Mouse (Mus musculus): ENCODE measurements around the gene Rbm17. TPM values are rescaled to one million over a fixed set of nuclear protein-coding genes. Genes with fewer than 3 reads are reported as not detected.
"Not testable (repeated sequence)": the region's sequence is repeated elsewhere in the genome, so short reads cannot be mapped to it uniquely, and the experiment has no call there.

The Rbm17 gene
- polyA plus RNA-seq, 1 experiment from 2014 or later: 140 TPM

DNA sequence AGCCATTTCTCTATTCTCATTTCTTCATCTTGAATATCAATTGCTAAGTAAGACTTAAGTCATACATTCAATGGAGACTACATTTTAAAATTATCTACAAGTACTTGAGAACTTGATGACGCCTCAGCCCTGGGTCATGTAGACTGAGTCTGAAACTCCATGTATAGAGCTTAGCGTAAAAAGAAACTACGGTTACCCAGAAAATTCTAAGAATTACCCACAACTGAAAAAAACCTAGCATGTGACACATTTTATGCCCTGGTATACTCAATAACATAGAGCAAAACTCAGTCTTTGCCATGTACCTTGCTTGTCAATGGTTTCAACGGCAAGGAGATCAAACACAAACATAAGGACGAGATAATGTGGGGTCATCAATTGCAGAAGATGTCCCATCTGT, 21.9 kb upstream of the Rbm17 start, which contains the start of gene Gm17490:
Gm17490 (minus strand) TSS at position 375 of the 400 bp plus-strand sequence.
- Histone ChIP-seq H3K27ac (replicated peaks) (no peak within 1 kb of the TSS), H3K4me3 (replicated peaks) (no peak within 1 kb of the TSS), H3K9ac (no peak within 1 kb of the TSS), H3K27me3 (no peaks in the 10 kb centered on the region), H3K4me2 (replicated peaks) (no peak within 1 kb of the TSS), H3K4me1 (no peaks in the 10 kb centered on the region), H3K9me3 (replicated peaks) (no peaks in the 10 kb centered on the region), H3K36me3 (no peaks in the 10 kb centered on the region)
- WGBS: 93% methylated on average over 5 of the region's 5 CpGs
- ATAC-seq (ENCODE audit: insufficient number of reproducible peaks, low FRiP score, low TSS enrichment, low read depth): no peak

- H3K36me3 ChIP-seq: no peaks in the 10 kb centered on the region
- no peak overlapping the region for H3K4me3 ChIP-seq (replicated peaks)
- no peak overlapping the region for H3K9ac ChIP-seq
- H3K4me1 ChIP-seq: no peaks in the 10 kb centered on the region
- no peak overlapping the region for H3K4me2 ChIP-seq (replicated peaks)
- ATAC-seq (ENCODE audit: insufficient number of reproducible peaks, low FRiP score, low TSS enrichment, low read depth): no peak
- no peak overlapping the region for H3K27ac ChIP-seq (replicated peaks)
- no peaks in the 10 kb centered on the region for H3K27me3 ChIP-seq
- no peaks in the 10 kb centered on the region for H3K9me3 ChIP-seq (replicated peaks)
- 91% methylated on average over 2 of the region's 2 CpGs for WGBS
Observed at GRCm38 (mm10) chr2:11623726-11624125, 19.8 kb upstream of the Rbm17 start.

DNA sequence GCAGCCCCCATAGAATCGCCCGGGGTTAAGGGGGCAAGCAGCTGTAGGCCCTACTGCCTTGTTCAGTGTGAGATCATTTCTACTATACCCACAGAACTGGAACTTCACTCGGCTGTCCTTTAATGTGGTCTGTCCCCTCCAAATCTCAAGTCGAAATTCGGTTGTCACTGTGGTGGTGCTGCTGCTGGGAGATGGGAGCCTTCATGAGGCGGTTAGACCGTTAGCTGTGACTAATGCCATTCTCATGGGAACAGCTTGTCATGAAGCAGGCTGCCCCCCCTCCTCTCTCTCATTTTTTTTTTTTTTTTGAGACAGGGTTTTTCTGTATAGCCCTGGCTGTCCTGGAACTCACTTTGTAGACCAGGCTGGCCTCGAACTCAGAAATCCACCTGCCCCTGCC, 19.2 kb upstream of the Rbm17 start:
- ATAC-seq (ENCODE audit: insufficient number of reproducible peaks, low FRiP score, low TSS enrichment, low read depth): no peak
- H3K4me2 ChIP-seq (replicated peaks): no peak overlapping the region
- H3K27me3 ChIP-seq: no peaks in the 10 kb centered on the region
- H3K27ac ChIP-seq (replicated peaks): no peak overlapping the region
- no peaks in the 10 kb centered on the region for H3K4me1 ChIP-seq
- no peak overlapping the region for H3K4me3 ChIP-seq (replicated peaks)
- no peak overlapping the region for H3K9ac ChIP-seq
- no peaks in the 10 kb centered on the region for H3K36me3 ChIP-seq
- WGBS: 77% methylated on average over 8 of the region's 8 CpGs
- H3K9me3 ChIP-seq (replicated peaks): no peaks in the 10 kb centered on the region

DNA sequence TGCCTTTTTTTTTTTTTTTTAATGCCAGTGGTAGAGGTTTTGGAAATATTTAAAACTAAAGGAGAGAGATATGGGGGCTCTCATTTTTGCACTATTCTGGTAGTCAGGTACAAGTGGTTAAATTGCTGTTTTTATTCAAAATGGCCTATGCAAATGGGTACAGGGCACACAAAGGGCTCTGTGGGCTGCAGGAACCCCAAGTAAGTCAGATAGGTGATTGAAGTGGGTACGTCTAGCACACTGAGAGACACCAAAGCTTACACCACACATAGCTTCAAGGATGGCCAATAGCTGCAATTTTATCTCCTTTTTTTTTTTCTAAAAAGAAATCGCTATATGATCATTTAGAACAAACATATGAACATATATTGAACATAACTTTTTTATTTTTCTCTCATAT, 15.6 kb upstream of the Rbm17 start:
- whole genome bisulfite sequencing: 80% methylated on average over 2 of the region's 2 CpGs
- Histone ChIP-seq H3K27ac (replicated peaks) (no peak overlapping the region), H3K4me3 (replicated peaks) (no peak overlapping the region), H3K27me3 (no peaks in the 10 kb centered on the region), H3K9ac (no peak overlapping the region), H3K4me1 (no peaks in the 10 kb centered on the region), H3K4me2 (replicated peaks) (no peak overlapping the region), H3K36me3 (no peaks in the 10 kb centered on the region), H3K9me3 (replicated peaks) (no peaks in the 10 kb centered on the region)
- ATAC-seq (ENCODE audit: insufficient number of reproducible peaks, low FRiP score, low TSS enrichment, low read depth): no peak

GRCm38 (mm10) chr2:11616846-11617245, 12.9 kb upstream of the Rbm17 start:
- Histone ChIP-seq H3K4me3 (replicated peaks) (no peak overlapping the region), H3K36me3 (no peaks in the 10 kb centered on the region), H3K27ac (replicated peaks) (no peak overlapping the region), H3K27me3 (no peaks in the 10 kb centered on the region), H3K4me1 (no peaks in the 10 kb centered on the region), H3K9me3 (replicated peaks) (no peaks in the 10 kb centered on the region), H3K9ac (no peak overlapping the region), H3K4me2 (replicated peaks) (no peak overlapping the region)
- no peak for ATAC-seq (ENCODE audit: insufficient number of reproducible peaks, low FRiP score, low TSS enrichment, low read depth)
- WGBS: 90% methylated on average over 9 of the region's 9 CpGs

DNA sequence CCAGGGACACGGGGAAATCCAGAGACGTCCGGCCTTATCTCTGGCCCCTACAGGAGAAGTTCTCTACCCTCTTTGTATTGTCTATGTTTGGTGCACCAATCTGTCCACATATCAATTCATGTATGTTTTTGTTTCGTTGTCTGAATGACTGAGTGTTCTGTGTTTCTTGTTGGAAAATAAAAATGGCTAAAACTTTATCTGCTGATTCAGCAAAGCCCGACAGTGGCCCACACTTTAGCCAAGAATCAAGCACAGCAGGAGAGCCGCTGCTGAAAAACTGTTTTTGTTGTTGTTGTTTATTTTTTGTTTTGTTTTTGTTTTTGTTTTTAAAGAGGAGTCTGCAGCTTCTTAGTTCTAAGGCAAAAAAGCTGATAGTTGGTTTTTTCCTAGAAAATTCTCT, 9.0 kb upstream of the Rbm17 start:
- not testable (repeated sequence) for H3K4me2 ChIP-seq (replicated peaks); H3K4me1 ChIP-seq; H3K36me3 ChIP-seq; ATAC-seq (ENCODE audit: insufficient number of reproducible peaks, low FRiP score, low TSS enrichment, low read depth); H3K9me3 ChIP-seq (replicated peaks); H3K27me3 ChIP-seq; H3K4me3 ChIP-seq (replicated peaks); H3K27ac ChIP-seq (replicated peaks); H3K9ac ChIP-seq
- 84% methylated on average over 6 of the region's 6 CpGs for WGBS

GRCm38 (mm10) chr2:11606718-11607117, 2.8 kb upstream of the Rbm17 start:
- WGBS: 74% methylated on average over 4 of the region's 4 CpGs
- H3K27ac ChIP-seq (replicated peaks); H3K9me3 ChIP-seq (replicated peaks); H3K36me3 ChIP-seq; H3K27me3 ChIP-seq; H3K4me1 ChIP-seq; H3K4me2 ChIP-seq (replicated peaks); H3K4me3 ChIP-seq (replicated peaks); ATAC-seq (ENCODE audit: insufficient number of reproducible peaks, low FRiP score, low TSS enrichment, low read depth); H3K9ac ChIP-seq: not testable (repeated sequence)

- no peak overlapping the region for H3K4me3 ChIP-seq (replicated peaks)
- no peaks in the 10 kb centered on the region for H3K9me3 ChIP-seq (replicated peaks)
- ATAC-seq (ENCODE audit: insufficient number of reproducible peaks, low FRiP score, low TSS enrichment, low read depth): no peak
- H3K9ac ChIP-seq: no peak overlapping the region
- H3K36me3 ChIP-seq: peaks cover 8% of the 10 kb centered on the region; the same call in 1 of the 2 replicates
- H3K4me2 ChIP-seq (replicated peaks): no peak overlapping the region
- H3K27ac ChIP-seq (replicated peaks): no peak overlapping the region
- H3K27me3 ChIP-seq: no peaks in the 10 kb centered on the region
- peaks cover 12% of the 10 kb centered on the region for H3K4me1 ChIP-seq
Observed at GRCm38 (mm10) chr2:11604911-11605310, 958 bp upstream of the Rbm17 start.

DNA sequence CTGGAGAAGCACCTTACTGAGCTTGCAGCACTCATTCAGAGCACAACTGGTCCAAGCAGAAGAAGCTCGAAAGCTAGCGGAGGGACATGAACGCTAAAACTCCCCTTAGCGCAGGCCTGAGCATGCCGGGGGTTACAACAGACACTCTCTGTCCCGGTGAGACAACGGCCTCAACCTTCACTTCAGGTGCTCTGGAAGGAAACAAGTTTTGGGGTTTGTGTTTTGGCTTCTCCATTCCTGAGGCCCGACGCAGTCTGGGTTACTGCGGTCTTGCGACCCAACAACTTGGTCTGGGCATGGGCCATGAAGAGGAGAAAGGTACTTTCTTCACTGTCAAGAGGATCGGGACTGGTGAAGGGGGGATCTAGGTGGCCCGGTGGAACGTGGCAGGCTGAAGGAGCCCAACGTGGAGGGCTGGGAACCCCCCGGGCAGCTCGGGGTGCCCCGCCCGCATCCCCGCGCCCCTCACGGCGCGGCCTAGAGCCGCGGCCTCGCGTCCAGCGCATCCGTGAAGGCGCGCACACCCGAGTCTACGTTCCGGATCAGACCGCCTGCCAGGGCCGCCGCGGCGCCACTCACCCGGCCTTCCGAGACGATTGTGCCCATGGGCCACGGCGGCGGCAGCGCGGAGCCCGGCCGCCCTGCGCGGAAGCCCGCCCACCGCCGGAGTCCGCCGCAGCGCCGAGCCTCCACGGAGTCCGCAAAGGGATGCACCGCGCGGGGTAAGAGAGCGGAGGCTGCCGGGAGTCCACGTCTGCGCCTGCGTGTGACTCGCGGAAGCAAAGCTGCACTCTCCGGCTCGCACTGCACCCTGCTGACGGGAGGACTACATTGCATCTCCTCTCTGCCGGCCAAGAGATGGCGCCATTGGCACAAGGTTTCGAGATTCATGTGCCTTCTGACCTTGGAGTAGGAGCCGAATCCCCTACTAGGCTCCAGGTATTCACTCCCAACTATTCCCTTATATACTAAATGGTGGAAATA, 1.2 kb downstream of the Rbm17 start:
- peaks cover 27% of the 10 kb centered on the region for H3K36me3 ChIP-seq
- H3K27me3 ChIP-seq: no peaks in the 10 kb centered on the region
- peaks cover 12% of the 10 kb centered on the region for H3K4me1 ChIP-seq
- H3K27ac ChIP-seq (replicated peaks): peak overlapping the region; percentile 83
- peak overlapping the region; percentile 94 for H3K9ac ChIP-seq
- WGBS: under 1% methylated on average over 78 of the region's 78 CpGs
- H3K9me3 ChIP-seq (replicated peaks): no peaks in the 10 kb centered on the region
- peak overlapping the region; percentile 66 for H3K4me2 ChIP-seq (replicated peaks)
- H3K4me3 ChIP-seq (replicated peaks): peak overlapping the region; percentile 89
- peak; percentile 95 for ATAC-seq (ENCODE audit: insufficient number of reproducible peaks, low FRiP score, low TSS enrichment, low read depth)

DNA sequence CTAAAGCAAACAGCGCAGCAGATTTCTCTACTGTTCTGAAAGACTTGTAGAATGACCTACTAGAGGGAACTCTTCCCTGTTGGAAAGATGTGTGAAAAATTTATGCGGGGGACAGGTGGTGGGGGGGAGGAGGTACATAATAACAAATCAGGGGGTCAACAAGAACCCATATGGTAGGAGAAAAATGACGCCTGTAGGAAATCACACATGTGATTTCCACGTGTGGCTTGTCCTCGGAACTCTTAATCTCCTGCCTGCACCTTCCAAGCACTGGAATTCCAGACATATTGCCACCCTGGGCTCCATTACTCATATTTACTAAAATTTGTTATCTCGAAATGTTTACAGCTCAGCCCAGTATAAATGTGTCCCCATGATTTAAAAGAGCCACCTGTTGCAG, 2.2 kb downstream of the Rbm17 start:
- H3K9ac ChIP-seq: peak overlapping the region; percentile 94
- H3K27me3 ChIP-seq: no peaks in the 10 kb centered on the region
- no peak for ATAC-seq (ENCODE audit: insufficient number of reproducible peaks, low FRiP score, low TSS enrichment, low read depth)
- H3K9me3 ChIP-seq (replicated peaks): no peaks in the 10 kb centered on the region
- H3K4me3 ChIP-seq (replicated peaks): peak overlapping the region; percentile 89
- H3K36me3 ChIP-seq: peaks cover 37% of the 10 kb centered on the region
- 67% methylated on average over 6 of the region's 6 CpGs for WGBS
- peak overlapping the region; percentile 66 for H3K4me2 ChIP-seq (replicated peaks)
- no peak overlapping the region for H3K27ac ChIP-seq (replicated peaks)
- peaks cover 12% of the 10 kb centered on the region for H3K4me1 ChIP-seq

DNA sequence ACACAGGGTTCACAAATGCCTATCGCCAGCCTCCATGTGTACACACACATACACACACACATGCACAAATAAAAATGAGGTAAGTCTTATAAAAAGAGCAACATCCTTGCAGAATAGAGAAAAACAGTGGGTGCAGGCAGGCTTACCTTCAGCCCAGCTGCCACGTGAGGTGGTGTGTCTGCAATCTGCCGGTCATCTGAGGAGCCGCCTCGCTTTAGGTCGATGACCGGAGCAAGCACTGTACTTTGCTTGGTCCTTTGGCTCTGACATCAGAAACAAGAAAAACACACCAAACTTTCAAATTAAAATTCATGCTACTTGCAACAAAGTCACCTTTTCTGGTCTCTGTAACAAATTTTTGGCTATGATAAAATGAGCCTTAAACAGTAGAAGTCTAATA, 6.0 kb downstream of the Rbm17 start:
- peaks cover 12% of the 10 kb centered on the region for H3K4me1 ChIP-seq

DNA sequence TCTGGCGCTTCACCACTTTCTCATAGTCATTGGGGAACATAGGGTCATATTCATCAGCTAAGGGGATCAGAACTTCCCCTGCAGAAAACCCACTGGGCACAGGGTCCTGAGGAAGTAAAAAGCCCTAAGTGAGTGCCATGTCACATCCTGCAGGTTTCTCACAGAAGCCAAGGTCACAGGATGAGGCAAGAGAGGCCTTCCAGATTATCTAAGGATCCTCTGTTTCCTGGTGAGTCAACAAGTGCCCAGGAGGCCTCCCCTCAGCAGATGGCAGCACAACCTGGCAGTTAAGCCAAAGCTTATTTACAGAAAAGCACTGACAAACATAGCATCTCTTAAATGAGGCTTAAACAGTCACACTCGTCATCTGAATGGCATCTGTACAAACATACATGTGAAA, 7.3 kb downstream of the Rbm17 start:
- Histone ChIP-seq H3K4me3 (replicated peaks) (no peak overlapping the region), H3K4me2 (replicated peaks) (no peak overlapping the region), H3K9ac (no peak overlapping the region), H3K36me3 (peaks cover 80% of the 10 kb centered on the region), H3K27ac (replicated peaks) (no peak overlapping the region), H3K4me1 (peaks cover 6% of the 10 kb centered on the region), H3K27me3 (no peaks in the 10 kb centered on the region), H3K9me3 (replicated peaks) (no peaks in the 10 kb centered on the region)
- 74% methylated on average over 2 of the region's 2 CpGs for WGBS
- no peak for ATAC-seq (ENCODE audit: insufficient number of reproducible peaks, low FRiP score, low TSS enrichment, low read depth)

More for the DNA sequence above, 6.0 kb downstream of the Rbm17 start:
- no peak overlapping the region for H3K27ac ChIP-seq (replicated peaks)
- no peak overlapping the region for H3K4me3 ChIP-seq (replicated peaks)
- peaks cover 68% of the 10 kb centered on the region for H3K36me3 ChIP-seq
- WGBS: 96% methylated on average over 7 of the region's 7 CpGs
- no peak overlapping the region for H3K9ac ChIP-seq
- no peaks in the 10 kb centered on the region for H3K27me3 ChIP-seq
- no peak overlapping the region for H3K4me2 ChIP-seq (replicated peaks)
- H3K9me3 ChIP-seq (replicated peaks): no peaks in the 10 kb centered on the region
- no peak for ATAC-seq (ENCODE audit: insufficient number of reproducible peaks, low FRiP score, low TSS enrichment, low read depth)

Data from embryonic facial prominence, embryonic 15.5 days (tissue).